Mouse (Mus musculus) lung, adult 2 months (tissue): ENCODE measurements at regions not wholly inside any gene's neighbourhood (a gene's known extent, or its start where the extent isn't known, plus 50 kb on each side); places are given as distances from the start of the nearest gene placed in this dataset.

ENCODE experiments used
- CTCF ChIP-seq: fragments of 200-500 bp; IDR thresholded peaks from 2 replicates; pipeline ENCODE4 v1.5.1; 2011; ENCODE audit warnings: mild to moderate bottlenecking, low read length, control low read depth; ENCODE audit not compliant: insufficient read depth
- POLR2A ChIP-seq: fragments of 200-500 bp; IDR thresholded peaks from 2 replicates; pipeline ENCODE4 v1.6.1; 2011; ENCODE audit warnings: low read depth, mild to moderate bottlenecking, control low read depth, low read length, borderline replicate concordance; ENCODE audit errors: extremely low read depth

DNA sequence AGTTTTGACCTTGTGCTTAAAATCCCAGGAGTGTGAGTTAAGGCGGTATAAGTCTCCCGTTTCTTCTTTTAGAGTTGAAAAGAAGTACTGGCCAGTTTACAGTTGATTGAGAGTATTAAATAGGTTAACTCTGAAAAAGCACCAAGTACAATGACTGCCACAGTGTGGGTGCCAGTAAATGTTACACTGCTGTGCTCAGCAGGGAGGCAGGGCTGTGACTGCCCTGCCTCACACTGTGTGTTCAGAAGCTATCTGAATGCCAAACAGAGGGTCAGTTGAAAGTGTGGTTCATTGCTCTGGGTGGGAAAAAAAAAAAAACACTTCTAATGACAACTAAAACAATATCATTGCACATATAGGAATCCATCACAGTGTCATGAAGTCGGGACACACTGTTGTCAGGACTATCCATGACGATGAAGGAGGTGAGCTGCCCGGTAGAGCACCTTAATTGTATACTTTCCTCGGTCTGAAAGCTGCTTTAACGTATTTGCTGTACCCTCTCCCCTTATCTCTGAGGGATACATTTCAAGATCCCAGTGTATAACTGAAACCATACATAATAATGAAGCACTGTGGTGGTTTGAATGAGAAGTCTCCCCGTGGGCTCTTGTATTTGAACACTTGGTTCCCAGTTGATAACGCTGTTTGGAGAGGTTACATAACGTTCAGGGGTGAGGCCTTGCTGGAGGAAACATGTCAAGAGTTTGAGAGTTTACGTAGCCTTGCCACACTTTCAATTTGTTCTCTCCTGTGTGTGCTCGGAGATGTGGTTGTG is 146.9 kb downstream of the Tm2d1 start:
- no peak for TF ChIP-seq CTCF
- TF ChIP-seq POLR2A = no peak
